Mouse (Mus musculus) neural tube, embryonic 13.5 days (tissue): Measurements from ENCODE around the gene Gm20547. TPM values are rescaled to one million over a fixed set of nuclear protein-coding genes. Genes with fewer than 3 reads are reported as not detected.

ENCODE experiments used
- ATAC-seq: fragments of 200-750 bp; cut with Nextera tagmentation; 2 replicates; pipeline ENCODE4 v1.8.0; 2017; ENCODE audit warnings: low read depth, mild to moderate bottlenecking, moderate TSS enrichment, moderate library complexity
- H3K27ac ChIP-seq: fragments of 300-500 bp; sonication (generic); replicated peaks from 2 replicates; pipeline ENCODE4 v1.5.1; 2015; ENCODE audit warnings: moderate library complexity, mild to moderate bottlenecking, inconsistent platforms
- H3K27me3 ChIP-seq: fragments of 300-500 bp; sonication (generic); 2 replicates; pipeline ENCODE4 v1.6.1; 2015; ENCODE audit warnings: mild to moderate bottlenecking, inconsistent platforms
- H3K36me3 ChIP-seq: fragments of 300-500 bp; sonication (generic); 2 replicates; pipeline ENCODE4 v1.6.1; 2015; ENCODE audit warnings: mild to moderate bottlenecking, inconsistent platforms
- H3K4me1 ChIP-seq: fragments of 300-500 bp; sonication (generic); replicated peaks from 2 replicates; pipeline ENCODE4 v1.6.1; 2015; ENCODE audit warnings: inconsistent platforms
- H3K4me2 ChIP-seq: fragments of 300-500 bp; sonication (generic); 2 replicates; pipeline ENCODE4 v1.6.1; 2015; ENCODE audit warnings: inconsistent platforms, mild to moderate bottlenecking, moderate library complexity
- H3K4me3 ChIP-seq: fragments of 300-500 bp; sonication (generic); 2 replicates; pipeline ENCODE4 v1.5.1; 2015; ENCODE audit warnings: mild to moderate bottlenecking, inconsistent platforms
- H3K9ac ChIP-seq: fragments of 300-500 bp; sonication (generic); 2 replicates; pipeline ENCODE4 v1.6.1; 2015; ENCODE audit warnings: moderate library complexity, mild to moderate bottlenecking, inconsistent platforms
- H3K9me3 ChIP-seq: fragments of 300-500 bp; sonication (generic); 2 replicates; pipeline ENCODE4 v1.6.1; 2016; ENCODE audit warnings: inconsistent platforms
- WGBS: fragments of 180-500 bp; shearing (Covaris S2); methylation state at CpG from one replicate; pipeline ENCODE4 v1.1.7; 2015; 5-methylcytosine and 5-hydroxymethylcytosine counted together
- polyA plus RNA-seq: library from polyadenylated mRNA; unstranded; fragments of >200 nt; fragmentation: Nextera tagmentation; extraction: Ambion mirVana; gene quantifications from 2 replicates; pipeline ENCODE4 v1.2.1, GENCODE M21; 2015

The Gm20547 gene
- polyA plus RNA-seq, 1 experiment from 2014 or later = not detected

- H3K4me1 ChIP-seq = peaks cover 41% of the 10 kb centered on the region
- peak overlapping the region; percentile 93 for H3K9ac ChIP-seq
- H3K9me3 ChIP-seq = no peaks in the 10 kb centered on the region
- peak; percentile 54 for ATAC-seq
- H3K36me3 ChIP-seq = peaks cover 8% of the 10 kb centered on the region
- peak overlapping the region; percentile 94 for H3K4me2 ChIP-seq
- peak overlapping the region; percentile 80 for H3K4me3 ChIP-seq
- H3K27ac ChIP-seq = peak overlapping the region; percentile 95
- WGBS = 7% methylated on average over 49 of the region's 51 CpGs
- H3K27me3 ChIP-seq = no peaks in the 10 kb centered on the region
These were observed 13.1 kb upstream of the Gm20547 start for GRCm38 (mm10) chr17:34894801-34895530.

DNA sequence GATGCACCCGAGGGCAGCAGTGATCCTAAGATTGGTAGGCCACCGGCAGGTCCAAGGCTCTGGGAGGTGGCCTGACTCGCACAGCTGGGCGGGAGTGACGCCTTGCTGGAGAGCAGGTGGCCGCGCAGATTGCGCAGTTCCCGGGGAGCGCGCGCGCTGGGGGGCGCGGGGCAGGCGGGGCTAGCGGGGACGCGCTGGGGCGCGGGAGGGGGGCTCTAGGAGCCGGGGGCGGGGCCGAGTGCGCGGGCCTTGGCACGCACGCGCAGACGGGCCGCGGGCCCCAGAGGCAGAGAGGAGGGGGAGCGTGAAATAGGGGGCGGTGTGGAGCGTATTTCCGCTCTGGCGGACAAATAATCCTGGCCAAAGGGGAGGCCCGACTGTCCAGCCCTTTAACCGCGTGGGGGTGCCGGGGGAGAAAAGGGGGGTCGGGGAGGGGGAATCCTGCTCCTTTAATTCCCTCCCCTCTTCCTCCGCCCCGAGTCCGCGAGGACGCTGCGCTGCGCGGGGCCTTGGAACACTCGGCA is 12.3 kb upstream of the Gm20547 start:
- Histone ChIP-seq H3K9me3 (no peaks in the 10 kb centered on the region), H3K4me1 (peaks cover 36% of the 10 kb centered on the region), H3K4me3 (peak overlapping the region; percentile 80), H3K4me2 (peak overlapping the region; percentile 94), H3K27ac (peak overlapping the region; percentile 95), H3K27me3 (no peaks in the 10 kb centered on the region), H3K36me3 (peaks cover 8% of the 10 kb centered on the region), H3K9ac (peak overlapping the region; percentile 93)
- under 1% methylated on average over 27 of the region's 51 CpGs for WGBS
- ATAC-seq = peak; percentile 89

- 71% methylated on average over 12 of the region's 12 CpGs for WGBS
- ATAC-seq = no peak
- H3K27me3 ChIP-seq = no peaks in the 10 kb centered on the region
- peak overlapping the region; percentile 80 for H3K4me3 ChIP-seq
- peak overlapping the region; percentile 94 for H3K4me2 ChIP-seq
- H3K9me3 ChIP-seq = no peaks in the 10 kb centered on the region
- H3K9ac ChIP-seq = peak overlapping the region; percentile 93
- H3K4me1 ChIP-seq = peaks cover 36% of the 10 kb centered on the region
- H3K36me3 ChIP-seq = peaks cover 8% of the 10 kb centered on the region
- peak overlapping the region; percentile 88 for H3K27ac ChIP-seq
These were observed 11.4 kb upstream of the Gm20547 start for GRCm38 (mm10) chr17:34893072-34893824.

DNA sequence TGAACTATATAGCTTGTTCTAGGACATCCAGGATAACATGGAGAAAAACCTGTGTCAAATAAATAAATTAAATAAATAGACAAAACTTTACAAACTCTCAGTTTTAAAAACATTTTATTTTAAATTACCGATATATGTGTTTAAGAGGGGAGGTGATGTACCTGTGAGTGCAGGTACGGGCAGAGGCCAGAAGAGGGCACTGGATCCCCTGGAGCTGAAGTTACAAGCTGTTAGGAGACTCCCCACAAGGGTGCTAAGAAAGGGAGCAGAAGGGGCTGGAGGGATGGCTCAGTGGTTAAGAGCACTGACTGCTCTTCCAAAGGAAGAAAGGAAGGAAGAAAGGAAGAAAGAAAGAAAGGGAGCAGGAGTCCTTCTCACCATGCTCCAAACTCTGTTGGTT is 9.5 kb upstream of the Gm20547 start:
- Histone ChIP-seq H3K36me3 (peaks cover 7% of the 10 kb centered on the region), H3K9me3 (no peaks in the 10 kb centered on the region), H3K27ac (no peak overlapping the region), H3K4me2 (no peak overlapping the region), H3K4me3 (no peak overlapping the region), H3K4me1 (peaks cover 20% of the 10 kb centered on the region), H3K9ac (no peak overlapping the region), H3K27me3 (no peaks in the 10 kb centered on the region)
- 98% methylated on average over 2 of the region's 2 CpGs for WGBS
- ATAC-seq = no peak

DNA sequence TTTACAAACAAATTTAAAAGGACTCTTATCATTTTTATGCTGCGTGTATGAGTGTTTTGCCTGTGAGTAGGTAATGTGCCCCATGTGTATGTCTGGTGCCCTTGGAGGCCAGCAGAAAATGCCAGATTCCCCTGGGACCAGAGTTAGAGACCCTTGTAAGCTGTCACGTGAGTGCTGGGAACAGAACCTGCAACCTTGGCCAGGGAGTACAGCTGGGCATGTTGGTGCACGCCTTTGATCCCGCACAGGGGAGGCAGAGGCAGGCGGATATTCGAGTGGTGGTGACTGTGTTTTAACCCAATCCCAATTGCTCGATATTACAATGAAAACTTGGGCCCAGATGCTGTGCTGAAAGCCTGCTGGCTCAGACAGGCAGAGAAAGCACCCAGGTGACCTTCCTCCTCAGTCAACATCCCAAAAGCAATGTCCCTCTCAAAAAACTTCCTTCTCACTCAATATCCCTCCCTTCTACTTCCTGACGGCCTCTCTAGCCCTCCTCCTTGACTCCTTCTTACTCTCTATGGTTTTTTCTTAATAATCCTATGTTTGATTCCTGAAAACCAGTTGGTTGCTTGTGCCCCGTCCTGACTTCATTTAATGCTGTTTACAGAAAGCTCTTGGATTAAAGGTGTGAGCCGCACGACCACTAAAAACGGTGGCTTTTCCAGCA is 8.4 kb upstream of the Gm20547 start:
- ATAC-seq = no peak
- whole genome bisulfite sequencing = 91% methylated on average over 12 of the region's 12 CpGs
- peaks cover 8% of the 10 kb centered on the region for H3K4me1 ChIP-seq
- H3K9me3 ChIP-seq = no peaks in the 10 kb centered on the region
- H3K4me2 ChIP-seq = no peak overlapping the region
- H3K27me3 ChIP-seq = no peaks in the 10 kb centered on the region
- no peak overlapping the region for H3K4me3 ChIP-seq
- no peaks in the 10 kb centered on the region for H3K36me3 ChIP-seq
- H3K27ac ChIP-seq = no peak overlapping the region
- no peak overlapping the region for H3K9ac ChIP-seq

- Histone ChIP-seq H3K9me3 (no peaks in the 10 kb centered on the region), H3K27ac (no peak overlapping the region), H3K27me3 (no peaks in the 10 kb centered on the region), H3K4me2 (no peak overlapping the region), H3K36me3 (no peaks in the 10 kb centered on the region), H3K4me1 (no peaks in the 10 kb centered on the region), H3K9ac (no peak overlapping the region), H3K4me3 (no peak overlapping the region)
- no peak for ATAC-seq
- WGBS = 88% methylated on average over 5 of the region's 5 CpGs
These were observed 6.1 kb upstream of the Gm20547 start for GRCm38 (mm10) chr17:34887942-34888341.

DNA sequence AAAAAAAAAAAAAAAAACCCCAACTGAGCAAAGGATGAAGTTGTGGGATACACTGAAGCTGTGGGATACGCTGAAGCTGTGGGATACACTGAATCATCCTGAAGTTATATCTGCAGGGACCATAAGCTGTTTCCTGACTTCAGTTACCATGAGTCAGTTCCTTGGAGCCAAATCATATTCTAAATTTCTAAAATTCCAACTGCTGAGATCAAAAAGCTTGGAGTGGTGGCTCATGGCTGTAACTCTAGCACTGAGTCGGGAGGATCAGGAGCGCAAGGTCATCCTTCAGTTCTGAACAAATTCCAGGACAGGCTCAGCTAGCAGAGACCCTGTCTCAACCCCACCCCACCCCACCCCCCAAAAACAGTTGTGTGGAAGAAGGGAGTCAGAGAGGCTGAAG is 3.8 kb upstream of the Gm20547 start:
- no peak for ATAC-seq
- no peak overlapping the region for H3K27ac ChIP-seq

DNA sequence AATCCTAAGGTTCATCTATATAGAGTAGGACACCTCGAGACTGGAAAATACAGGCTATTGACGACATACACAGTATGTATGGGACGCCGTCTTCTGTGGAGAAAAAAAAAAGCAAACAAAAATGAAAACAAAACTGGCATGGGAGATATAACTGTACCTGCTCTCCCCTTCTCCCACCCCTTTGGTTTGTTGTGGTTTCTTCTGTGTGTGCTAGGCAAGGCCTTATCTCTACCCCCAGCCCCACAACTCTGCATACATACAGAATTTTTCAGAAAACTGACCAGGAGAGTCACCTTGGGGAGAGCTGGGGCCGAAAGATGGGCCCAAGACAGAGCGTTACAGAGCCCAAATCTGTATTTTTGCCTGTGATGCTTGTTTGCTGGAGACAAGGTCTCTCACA is 2.9 kb upstream of the Gm20547 start:
- Histone ChIP-seq H3K9ac (no peak overlapping the region), H3K36me3 (no peaks in the 10 kb centered on the region), H3K4me1 (no peaks in the 10 kb centered on the region), H3K27me3 (peaks cover 12% of the 10 kb centered on the region), H3K4me2 (no peak overlapping the region), H3K4me3 (no peak overlapping the region), H3K27ac (no peak overlapping the region), H3K9me3 (no peaks in the 10 kb centered on the region)
- WGBS = 86% methylated on average over 6 of the region's 6 CpGs
- ATAC-seq = no peak

More for the DNA sequence above, 3.8 kb upstream of the Gm20547 start:
- Histone ChIP-seq H3K4me1 (no peaks in the 10 kb centered on the region), H3K4me3 (no peak overlapping the region), H3K27me3 (peaks cover 12% of the 10 kb centered on the region), H3K4me2 (no peak overlapping the region), H3K9ac (no peak overlapping the region), H3K36me3 (no peaks in the 10 kb centered on the region), H3K9me3 (no peaks in the 10 kb centered on the region)
- WGBS = 90% methylated on average over 3 of the region's 3 CpGs

GRCm38 (mm10) chr17:34883332-34883731 is 1.5 kb upstream of the Gm20547 start:
- ATAC-seq = no peak
- H3K27me3 ChIP-seq = peaks cover 12% of the 10 kb centered on the region
- no peak overlapping the region for H3K4me2 ChIP-seq
- 68% methylated on average over 3 of the region's 3 CpGs for WGBS
- no peaks in the 10 kb centered on the region for H3K36me3 ChIP-seq
- no peaks in the 10 kb centered on the region for H3K9me3 ChIP-seq
- no peak overlapping the region for H3K27ac ChIP-seq
- H3K9ac ChIP-seq = no peak overlapping the region
- no peaks in the 10 kb centered on the region for H3K4me1 ChIP-seq
- no peak overlapping the region for H3K4me3 ChIP-seq

- H3K9ac ChIP-seq = no peak overlapping the region
- no peak for ATAC-seq
- H3K36me3 ChIP-seq = no peaks in the 10 kb centered on the region
- H3K4me1 ChIP-seq = no peaks in the 10 kb centered on the region
- no peak overlapping the region for H3K4me2 ChIP-seq
- peaks cover 12% of the 10 kb centered on the region for H3K27me3 ChIP-seq
- H3K4me3 ChIP-seq = no peak overlapping the region
- H3K9me3 ChIP-seq = no peaks in the 10 kb centered on the region
- no peak overlapping the region for H3K27ac ChIP-seq
These were observed 676 bp downstream of the Gm20547 start for GRCm38 (mm10) chr17:34881166-34881565.

GRCm38 (mm10) chr17:34879336-34879879 is 2.4 kb downstream of the Gm20547 start, which contains the start of gene Zbtb12:
TSS of gene Zbtb12 (plus strand) at chr17:34879483.
- 67% methylated on average over 11 of the region's 11 CpGs for WGBS
- Histone ChIP-seq H3K27me3 (peaks cover 12% of the 10 kb centered on the region), H3K9me3 (no peaks in the 10 kb centered on the region), H3K9ac (no peak within 1 kb of the TSS), H3K36me3 (no peaks in the 10 kb centered on the region), H3K4me1 (no peaks in the 10 kb centered on the region), H3K4me3 (no peak within 1 kb of the TSS), H3K27ac (no peak within 1 kb of the TSS), H3K4me2 (no peak within 1 kb of the TSS)
- no peak for ATAC-seq

DNA sequence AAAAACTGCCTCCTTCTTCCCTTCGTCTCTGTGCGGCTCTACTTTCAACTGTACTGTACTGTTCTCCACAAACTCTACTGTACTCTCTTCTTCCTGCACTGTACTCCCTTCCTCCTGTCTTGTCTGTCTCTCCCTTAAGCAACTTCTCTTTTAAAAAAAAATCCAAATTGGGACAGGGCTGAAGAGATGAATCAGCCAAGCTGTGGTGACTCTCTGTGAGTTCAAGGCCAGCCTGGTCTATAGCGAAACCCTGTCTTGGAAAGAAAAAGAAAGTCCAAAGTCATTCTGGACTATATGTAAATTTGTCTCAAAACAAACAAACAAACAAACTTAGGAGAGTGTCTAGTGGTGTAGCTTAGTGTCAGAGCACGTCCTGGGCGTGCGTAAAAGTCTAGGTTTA is 7.5 kb downstream of the Gm20547 start:
- H3K4me3 ChIP-seq = no peak overlapping the region
- no peak for ATAC-seq
- H3K27ac ChIP-seq = no peak overlapping the region
- no peaks in the 10 kb centered on the region for H3K36me3 ChIP-seq
- H3K27me3 ChIP-seq = no peaks in the 10 kb centered on the region
- H3K9ac ChIP-seq = no peak overlapping the region
- H3K9me3 ChIP-seq = no peaks in the 10 kb centered on the region
- no peak overlapping the region for H3K4me2 ChIP-seq
- no peaks in the 10 kb centered on the region for H3K4me1 ChIP-seq
- WGBS = 88% methylated on average over 6 of the region's 6 CpGs
